Mouse (Mus musculus) embryonic fibroblast, embryonic 13.5 days (primary cell): ENCODE measurements around the gene Rad51b.

Experiments
- CTCF ChIP-seq: IDR thresholded peaks from 2 replicates; pipeline ENCODE4 v1.5.1; 2011; ENCODE audit warnings: mild to moderate bottlenecking, control low read depth, low read length, moderate library complexity, borderline replicate concordance; ENCODE audit not compliant: insufficient read depth
- POLR2A ChIP-seq: IDR thresholded peaks from 2 replicates; pipeline ENCODE4 v1.6.1; 2011; ENCODE audit warnings: low read depth, mild to moderate bottlenecking, control low read depth, low read length, moderate library complexity

DNA sequence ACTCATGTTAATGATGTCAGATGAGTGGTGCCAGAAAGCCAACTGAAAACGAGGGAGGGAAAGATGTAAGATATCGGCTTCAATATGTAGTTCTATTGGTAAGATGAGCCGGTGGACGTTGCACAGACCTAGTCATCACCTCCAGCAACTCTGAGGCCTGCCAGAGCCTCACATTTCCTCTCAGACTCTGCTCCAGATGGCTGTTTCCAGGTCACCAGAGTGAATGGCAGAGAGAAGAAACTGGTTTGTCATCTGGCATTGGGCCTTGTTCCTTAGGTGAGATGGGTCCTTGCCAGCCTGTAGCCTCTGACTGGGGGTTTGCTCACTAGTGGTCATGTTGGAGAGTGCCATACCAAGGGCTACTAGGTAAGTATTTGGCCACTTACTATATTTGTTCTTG lies 348.6 kb downstream of the Rad51b start:
- TF ChIP-seq POLR2A: no peak
- no peak for TF ChIP-seq CTCF
